Mouse (Mus musculus) stomach, postnatal 0 days (tissue): ENCODE data around the gene Gm9913.

Experiments used
- CTCF ChIP-seq: IDR thresholded peaks from 2 replicates; pipeline ENCODE4 v1.5.1; 2016; ENCODE audit warnings: antibody characterized with exemption, low read depth, mild to moderate bottlenecking, moderate library complexity
- EP300 ChIP-seq: optimal IDR thresholded peaks from 2 replicates; pipeline ENCODE3; 2016; ENCODE audit warnings: antibody characterized with exemption

DNA sequence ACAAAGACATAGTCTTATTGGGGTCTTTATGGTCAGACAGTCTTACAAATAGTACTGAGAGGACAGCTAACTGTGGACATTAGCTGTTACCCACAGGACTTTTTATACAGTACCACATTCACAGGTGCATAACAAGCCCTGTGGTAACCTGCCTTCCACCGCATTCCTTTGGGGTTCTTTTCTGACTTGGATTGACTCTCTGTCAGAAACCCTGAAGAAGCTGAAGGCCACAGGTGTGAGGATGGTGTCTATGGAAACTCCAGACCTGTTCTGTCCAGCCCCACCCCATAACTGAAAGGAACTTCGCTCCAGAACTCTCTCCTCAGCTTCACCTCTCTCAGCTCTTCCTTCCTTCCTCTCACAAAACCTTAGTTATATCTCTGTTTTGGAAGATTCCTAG, 10.6 kb upstream of the Gm9913 start:
- TF ChIP-seq CTCF (no peak), EP300 (no peak)
